Mouse (Mus musculus): ENCODE data around the gene Samd10.

Samd10 gene

DNA sequence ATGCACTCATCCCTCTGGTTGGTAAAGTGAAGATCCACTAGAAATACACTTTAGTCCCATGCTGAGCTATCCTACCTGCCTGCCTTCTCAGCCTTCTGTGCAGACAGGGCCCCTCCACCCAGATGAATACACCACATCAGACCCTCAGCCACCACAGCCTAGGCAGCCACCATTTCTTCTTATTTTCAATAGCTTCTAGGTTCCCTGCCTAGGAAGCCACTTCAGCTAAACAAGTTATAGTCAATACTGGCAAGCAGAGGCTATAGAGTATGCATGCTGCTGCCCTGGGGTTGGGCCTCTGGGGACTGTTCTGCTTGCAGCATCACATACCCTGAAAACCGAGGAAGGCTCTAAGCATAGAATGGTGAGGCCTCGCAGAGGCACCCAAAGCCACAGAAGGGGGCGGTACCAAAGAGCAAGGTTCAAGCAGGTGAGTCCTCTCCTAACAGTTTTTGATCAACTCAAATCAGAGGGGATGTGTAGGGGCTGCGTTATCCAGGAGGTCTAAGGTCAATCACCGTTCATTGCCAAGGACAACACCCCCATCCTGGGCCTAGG is 7.4 kb downstream of the Samd10 start, which contains the start of gene Prpf6:
TSS of gene Prpf6 (plus strand) at position 341 of the 558 bp plus-strand sequence.
- no peak for DNase-seq

DNA sequence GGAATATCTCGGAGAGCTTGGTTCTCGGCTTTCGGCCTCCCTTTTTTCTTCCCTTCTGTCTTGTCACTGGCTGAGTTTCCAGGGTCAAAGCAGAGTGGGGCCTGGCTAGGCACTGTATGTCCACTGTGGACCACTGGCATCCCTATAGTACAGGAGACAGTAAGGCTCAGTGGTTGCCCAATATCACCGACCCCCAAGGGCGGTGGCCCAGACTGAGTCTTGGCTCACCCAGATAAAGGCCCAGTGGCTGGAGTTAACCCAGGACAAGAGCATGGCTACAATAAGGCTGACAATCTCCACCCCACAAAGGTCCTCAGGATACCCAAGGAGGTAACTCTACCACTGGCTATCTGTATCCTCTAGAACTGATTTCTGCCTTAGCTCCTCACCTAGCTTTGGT is 8.5 kb downstream of the Samd10 start:
- no peak for DNase-seq

DNA sequence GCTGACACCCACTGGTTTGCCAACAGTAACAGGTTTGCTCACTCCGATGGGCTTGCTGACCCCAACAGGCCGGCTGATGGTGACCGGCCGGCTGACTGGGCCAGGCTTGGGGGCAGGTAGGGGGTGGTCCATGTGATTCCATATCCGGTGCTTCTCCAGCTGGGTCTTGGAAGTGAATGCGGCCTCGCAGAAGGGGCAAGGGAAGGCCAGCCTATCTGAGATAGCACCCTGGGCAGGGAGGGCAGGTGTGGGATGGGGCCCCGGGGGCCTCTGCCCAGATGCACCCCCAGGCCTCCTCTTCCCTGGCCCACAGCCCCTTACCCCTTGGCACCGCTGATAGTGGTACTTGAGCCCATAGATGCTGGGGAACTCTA is 9.3 kb downstream of the Samd10 start:
- no peak for DNase-seq

GRCm38 (mm10) chr2:181589011-181589731 is 9.8 kb downstream of the Samd10 start:
- no peak for DNase-seq

- no peak for DNase-seq
These were observed 10.7 kb downstream of the Samd10 start for GRCm38 (mm10) chr2:181588229-181588780.

DNA sequence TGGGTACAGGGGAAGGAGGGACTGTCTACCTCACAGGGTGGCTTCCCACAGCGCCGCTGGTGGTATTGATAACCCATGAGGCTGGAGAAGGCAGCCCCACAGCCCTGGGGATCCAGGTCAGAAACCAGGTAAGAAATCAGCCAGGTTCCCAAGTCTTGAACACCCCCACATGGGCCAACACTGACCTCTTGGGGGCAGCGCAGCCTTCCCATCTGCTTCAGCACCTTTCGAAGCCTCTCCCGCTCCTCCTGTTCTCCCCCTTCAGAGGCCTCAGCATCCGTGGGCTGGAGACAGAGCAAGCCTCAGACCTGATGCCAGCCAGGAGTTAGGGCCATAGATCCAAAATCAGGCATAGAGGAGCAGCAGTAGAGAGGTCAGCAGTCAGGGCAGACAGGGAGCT is 11.2 kb downstream of the Samd10 start:
- DNase-seq = no peak

DNA sequence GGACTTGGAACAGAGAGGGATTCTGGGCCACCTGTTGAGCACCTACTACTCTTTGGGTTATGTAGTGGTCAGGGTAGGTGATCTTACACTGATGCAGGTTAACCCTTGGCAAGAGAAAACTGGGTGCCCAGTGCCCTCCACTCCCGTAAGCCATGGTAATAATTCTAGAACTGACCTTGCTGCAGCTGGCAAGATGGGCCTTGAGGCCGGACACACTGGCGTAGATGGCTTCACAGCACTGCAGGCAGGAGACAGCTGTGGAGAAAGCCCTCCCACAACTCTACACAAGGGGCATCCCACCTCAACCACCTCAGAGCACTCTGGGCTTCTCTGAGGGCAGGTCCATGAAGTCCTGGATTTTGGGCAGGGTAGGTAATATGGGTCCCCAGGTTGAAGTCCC is 12.9 kb downstream of the Samd10 start:
- no peak for DNase-seq

GRCm38 (mm10) chr2:181585506-181585905 is 13.5 kb downstream of the Samd10 start:
- DNase-seq = no peak

- no peak for DNase-seq
These were observed 14.5 kb downstream of the Samd10 start, which contains the start of gene Uckl1 for GRCm38 (mm10) chr2:181584411-181584942. Gene Uckl1, minus strand, starts transcription at chr2:181584892.

DNA sequence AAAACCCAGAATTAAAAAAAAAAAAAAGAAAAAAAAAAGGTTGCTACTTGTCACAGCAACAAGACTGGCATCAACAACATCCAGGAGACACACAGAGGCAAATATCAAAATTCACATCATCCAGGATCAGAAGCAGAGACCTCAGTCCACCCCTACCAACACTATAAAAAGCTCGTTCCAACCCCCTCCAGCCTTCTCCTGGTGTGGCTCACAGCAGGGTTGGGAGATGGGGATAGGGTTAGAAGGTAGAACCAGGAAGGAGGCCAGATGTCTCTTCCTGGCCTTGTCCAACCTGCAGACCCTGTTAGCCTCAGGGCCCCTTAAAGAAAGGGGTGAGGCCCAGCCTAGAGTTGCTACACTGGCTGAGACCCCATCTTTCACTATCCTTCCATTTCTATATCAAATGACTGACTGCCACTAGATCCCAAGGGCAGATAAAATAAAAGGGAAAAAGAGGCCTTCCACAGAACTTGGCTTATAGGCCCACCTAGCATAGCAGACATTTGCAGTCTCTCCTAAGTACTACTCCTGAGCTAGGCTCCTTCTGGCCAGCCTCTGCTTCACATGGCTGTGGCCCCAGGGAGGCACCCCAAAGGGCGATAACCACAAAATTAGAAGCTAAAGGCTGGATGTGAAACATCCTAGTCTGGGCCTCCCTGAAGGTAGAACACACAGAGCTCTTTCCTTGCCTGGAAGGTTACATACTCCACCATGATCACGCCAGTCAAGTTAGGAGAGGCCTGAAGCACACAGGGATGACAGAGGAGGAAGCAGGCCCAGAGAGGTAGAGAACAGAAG is 15.4 kb downstream of the Samd10 start:
- no peak for DNase-seq

DNA sequence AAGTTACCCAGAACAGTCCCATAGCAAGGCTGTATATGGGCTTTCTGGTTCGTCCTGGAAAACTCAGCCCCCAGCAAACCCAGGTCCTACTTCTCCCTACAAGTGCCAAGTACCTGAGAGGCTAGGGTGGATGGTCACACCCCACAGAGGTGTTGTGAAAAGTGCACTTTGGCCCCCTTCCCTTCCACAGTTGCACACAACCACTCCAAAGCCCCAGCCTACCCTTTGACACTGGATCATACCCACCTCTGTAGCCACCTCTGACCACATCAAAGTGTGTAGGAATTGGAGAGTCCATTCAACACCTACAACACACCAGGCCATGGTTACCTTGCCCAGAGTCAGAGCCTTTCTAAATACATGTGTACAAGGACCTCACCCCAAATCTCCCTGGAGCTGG is 16.1 kb downstream of the Samd10 start:
- no peak for DNase-seq

- DNase-seq = no peak
These were observed 16.7 kb downstream of the Samd10 start for GRCm38 (mm10) chr2:181582358-181582757.

DNA sequence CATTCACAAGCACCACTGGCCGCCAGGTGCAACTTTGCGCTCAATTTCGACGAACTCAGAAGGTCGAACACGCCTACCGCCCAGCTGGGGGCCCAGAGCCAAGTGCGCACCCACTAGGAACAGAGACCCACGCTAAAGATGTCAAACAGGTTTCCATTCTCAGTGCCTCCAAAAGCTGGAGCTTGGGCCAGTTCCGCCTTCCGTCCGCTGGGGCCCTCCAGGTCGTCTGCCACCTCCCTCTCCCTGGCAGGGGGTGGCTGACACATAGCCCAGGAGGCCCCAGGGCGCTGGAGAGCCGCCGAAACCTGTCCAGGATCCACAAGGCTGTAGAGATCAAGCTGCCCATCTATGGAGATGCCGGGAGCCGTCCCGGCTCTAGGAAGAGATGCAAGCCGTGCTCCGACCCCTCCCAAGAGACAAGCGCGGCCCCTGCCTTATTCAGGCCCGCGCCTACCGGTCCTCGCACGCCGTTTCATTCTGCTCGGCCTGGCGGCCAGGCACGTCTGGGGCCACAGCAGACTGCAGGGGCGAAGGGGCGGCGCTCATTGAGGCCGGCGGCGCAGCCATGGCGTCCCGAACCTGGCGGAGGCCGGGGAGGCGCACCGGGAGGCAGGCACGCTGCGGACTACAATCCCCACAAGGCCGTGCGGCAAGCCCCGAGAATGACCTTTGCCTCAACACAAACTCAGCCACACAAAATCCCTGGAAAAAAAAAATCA is 17.5 kb downstream of the Samd10 start:
- peak; percentile 87 for DNase-seq

DNA sequence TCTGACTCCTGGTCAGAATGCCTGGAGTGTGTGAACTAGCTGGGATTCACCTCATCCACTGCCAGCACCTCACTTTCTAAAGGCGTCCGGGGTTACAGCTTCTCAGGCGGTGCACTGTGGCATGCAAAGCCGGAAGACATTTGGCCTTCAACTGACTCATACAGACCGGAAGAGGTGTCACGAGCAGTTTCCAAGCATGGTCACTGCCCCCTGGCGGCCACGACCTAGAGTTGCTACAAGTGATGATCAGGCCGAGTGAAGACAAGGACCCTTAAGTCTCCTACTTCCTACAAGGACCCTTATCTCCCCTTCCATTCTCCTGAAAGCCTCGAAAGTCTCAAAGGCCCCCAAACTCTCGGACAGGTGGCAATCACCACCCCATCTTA is 18.0 kb downstream of the Samd10 start:
- DNase-seq = peak; percentile 88

DNA sequence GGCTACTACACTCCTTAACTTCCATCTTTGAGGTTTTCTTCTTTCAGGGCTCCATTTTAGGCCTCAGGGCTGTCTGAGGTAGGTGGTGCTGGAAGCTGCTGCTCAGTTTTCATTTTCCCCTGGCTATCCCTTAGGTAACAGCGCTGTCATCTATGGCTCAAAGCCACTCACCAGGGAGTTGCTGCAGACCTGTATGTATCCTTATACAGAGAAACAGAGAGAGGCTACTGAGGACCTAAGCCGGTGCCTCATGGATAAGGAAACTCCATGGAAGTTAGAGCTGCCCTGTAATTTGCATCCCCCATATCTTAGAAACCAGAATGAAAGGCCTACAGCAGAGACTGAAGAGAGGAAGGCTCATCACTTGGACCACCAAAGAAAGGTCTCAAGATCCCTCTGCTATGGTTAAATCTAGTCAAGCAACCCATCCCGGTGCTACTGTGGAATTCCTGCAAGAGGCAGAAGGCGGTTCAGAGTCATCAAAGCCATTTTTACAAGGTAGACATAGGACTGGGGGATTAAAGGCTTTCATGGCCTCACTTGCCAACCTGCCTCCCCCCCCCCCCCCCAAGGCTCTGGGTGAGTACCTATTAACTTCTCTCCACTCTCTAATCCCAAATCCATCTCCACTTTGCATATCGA is 18.8 kb downstream of the Samd10 start:
- no peak for DNase-seq

DNA sequence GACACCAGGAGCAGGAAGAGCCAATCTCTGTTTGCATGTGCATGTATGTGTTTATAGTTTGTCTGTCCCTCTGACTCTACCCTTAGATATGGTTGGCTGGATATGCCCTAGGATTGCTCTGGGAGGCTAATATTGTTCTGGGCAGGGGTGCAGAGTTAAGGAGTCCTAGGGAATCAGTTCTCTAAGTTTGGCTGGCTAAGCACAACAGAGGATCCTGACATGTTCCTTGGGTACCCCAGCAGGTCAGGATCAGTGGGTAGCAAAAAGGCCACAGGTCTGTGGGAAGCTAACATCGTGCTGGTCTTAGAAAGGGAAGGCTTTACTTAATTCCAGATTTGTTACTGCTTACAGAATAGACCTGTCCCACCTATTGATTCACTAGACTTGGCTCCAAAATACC is 19.3 kb downstream of the Samd10 start:
- no peak for DNase-seq

GRCm38 (mm10) chr2:181578790-181579618 is 20.0 kb downstream of the Samd10 start:
- DNase-seq = no peak

GRCm38 (mm10) chr2:181577981-181578581 is 20.9 kb downstream of the Samd10 start:
- no peak for DNase-seq

DNA sequence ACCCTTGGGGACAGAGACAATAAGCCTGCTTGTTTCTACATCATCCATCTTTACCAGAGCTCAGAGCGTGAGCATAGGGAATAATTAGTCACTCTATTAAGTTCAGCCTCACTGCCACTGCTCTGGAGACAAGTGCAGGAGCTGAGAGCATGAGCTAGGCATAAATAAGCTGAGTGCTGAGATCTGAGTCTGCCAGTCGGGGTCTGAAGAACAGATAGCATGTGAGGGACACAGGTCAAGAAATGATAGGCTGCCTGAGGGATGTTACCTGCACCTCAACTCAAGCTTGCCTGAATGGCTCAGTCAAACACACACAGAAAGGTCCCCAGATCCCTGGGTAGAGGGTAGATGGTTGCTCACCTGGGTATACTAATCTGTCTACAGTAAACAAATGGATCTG is 21.9 kb downstream of the Samd10 start:
- DNase-seq = no peak

DNA sequence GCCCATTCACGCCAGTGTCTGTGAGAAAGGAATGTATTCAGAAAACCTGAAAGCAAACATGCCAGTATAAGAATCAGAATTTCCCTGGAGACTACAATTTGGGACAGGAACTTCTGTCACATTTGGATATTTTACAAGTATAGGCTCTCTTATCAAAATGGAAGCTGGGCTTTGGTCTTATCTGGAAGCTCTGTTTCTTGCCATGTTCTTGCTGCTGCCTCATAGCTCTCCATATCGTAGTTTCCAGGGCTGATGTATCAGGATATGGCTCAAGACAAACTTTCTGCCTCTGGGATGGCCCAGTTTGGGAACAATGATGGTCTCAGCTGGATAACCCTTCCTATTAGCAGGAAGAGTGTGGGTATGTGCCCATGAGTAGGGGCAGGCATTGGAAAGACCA is 22.4 kb downstream of the Samd10 start:
- no peak for DNase-seq

Data from kidney, adult 11 months (tissue).